ENCODE assay signal across 15 mouse cellular contexts in the genomic region with DNA sequence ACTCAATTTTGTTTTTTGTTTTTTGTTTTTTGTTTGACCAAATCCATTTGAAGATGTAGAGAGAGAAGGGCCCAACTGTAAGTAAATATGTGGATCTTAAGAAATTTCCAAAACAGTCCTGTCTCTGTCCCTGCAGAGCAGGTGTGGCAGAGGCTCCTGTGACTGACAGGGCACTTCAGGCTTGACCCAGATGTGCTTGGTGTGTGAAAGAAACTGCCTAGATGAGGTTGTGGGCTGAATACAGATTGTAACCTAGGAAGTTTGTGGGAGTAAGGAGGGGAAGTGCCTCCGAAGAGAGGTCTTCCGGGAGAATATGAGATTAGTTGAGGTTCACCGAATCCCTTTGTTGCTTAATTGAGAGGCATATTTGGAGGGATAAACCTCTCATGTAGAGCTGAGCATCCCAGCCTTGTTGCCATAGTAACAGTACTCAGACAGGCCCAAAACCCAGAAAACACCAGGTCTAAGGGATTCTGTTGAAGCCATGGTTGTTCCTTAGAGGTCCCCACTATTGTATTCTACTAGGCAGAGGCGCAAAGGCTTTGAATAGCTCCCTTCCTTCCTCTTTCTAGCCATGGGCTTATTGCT. TPM values are rescaled to one million over a fixed set of nuclear protein-coding genes. Genes with fewer than 3 reads are reported as not detected.
DNase-seq lines count a peak whose midpoint lies in the region; ATAC-seq and TF ChIP-seq lines count a peak whose summit lies in the region.
"Had no signal": no experiment of that assay in that cellular context is flagged by ENCODE, and none has a peak within 500 bp of the region (broad histone marks: within the 10 kb centered on the region; RNA-seq: fewer than 3 reads in every experiment).

No protein-coding gene starts in this region.

- no peak for TF ChIP-seq POLR2A in cerebellum, adult 2 months (IDR thresholded peaks at IDR 0.05; ENCODE audit: borderline replicate concordance, insufficient read depth, low read length)

- no peak overlapping the region for H3K4me2 ChIP-seq in forebrain, embryonic 11.5 days (ENCODE audit: low read depth, low read length, severe bottlenecking)
- no peak overlapping the region for H3K4me2 ChIP-seq in forebrain, embryonic 13.5 days
- no peak overlapping the region for H3K4me2 ChIP-seq in midbrain, embryonic 11.5 days
- no peak overlapping the region for H3K4me2 ChIP-seq in intestine, embryonic 15.5 days (replicated peaks)
- H3K4me2 ChIP-seq: liver, embryonic 12.5 days; neural tube, embryonic 13.5 days had no signal

- no peaks in the 10 kb centered on the region; the same call in 1 of the 2 replicates for H3K27me3 ChIP-seq in forebrain, embryonic 11.5 days (ENCODE audit: control insufficient read depth, insufficient read depth, low read length)
- no peaks in the 10 kb centered on the region for H3K27me3 ChIP-seq in forebrain, embryonic 13.5 days
- H3K27me3 ChIP-seq in midbrain, embryonic 11.5 days (ENCODE audit: control insufficient read depth, insufficient read depth, low read length), result peaks cover 21% of the 10 kb centered on the region
- no peaks in the 10 kb centered on the region for H3K27me3 ChIP-seq in intestine, embryonic 15.5 days (replicated peaks)
- H3K27me3 ChIP-seq in cerebellum, adult 2 months (ENCODE audit: control insufficient read depth, insufficient read depth, low read length), result no peaks in the 10 kb centered on the region
- H3K27me3 ChIP-seq: liver, embryonic 12.5 days; neural tube, embryonic 13.5 days had no signal

- no peak for DNase-seq in forebrain, embryonic 11.5 days (ENCODE audit: low spot score)
- peak; percentile 65 for DNase-seq in Muller cell, postnatal 12 days (ENCODE audit: inconsistent ontology term)
- DNase-seq in embryo, embryonic 9.5 days (ENCODE audit: extremely low spot score), result peak; percentile 56
- peak; percentile 93 for DNase-seq in midbrain, embryonic 11.5 days (ENCODE audit: low spot score, missing footprints)
- no peak for DNase-seq in cerebellum, adult 9-10 months
- no peak for DNase-seq in cerebellum, adult 2 months
- DNase-seq: cerebellum, postnatal 25 days; heart, postnatal 14 days; kidney, adult 18-20 months; kidney, postnatal 36 days; spleen, adult 18-20 months had no signal

- no peak for TF ChIP-seq CTCF in cerebellum, adult 2 months (IDR thresholded peaks at IDR 0.05; ENCODE audit: borderline replicate concordance, insufficient read depth, low read depth, low read length)

- no peak overlapping the region for H3K9ac ChIP-seq in forebrain, embryonic 11.5 days (ENCODE audit: low read length)
- no peak overlapping the region for H3K9ac ChIP-seq in forebrain, embryonic 13.5 days
- no peak overlapping the region for H3K9ac ChIP-seq in midbrain, embryonic 11.5 days (ENCODE audit: low read length)
- H3K9ac ChIP-seq in intestine, embryonic 15.5 days, result no peak overlapping the region
- H3K9ac ChIP-seq: liver, embryonic 12.5 days; neural tube, embryonic 13.5 days had no signal

- H3K27ac ChIP-seq in forebrain, embryonic 11.5 days (ENCODE audit: low read depth, low read length), result no peak overlapping the region
- H3K27ac ChIP-seq in forebrain, embryonic 13.5 days, result no peak overlapping the region
- no peak overlapping the region for H3K27ac ChIP-seq in midbrain, embryonic 11.5 days (ENCODE audit: low read depth, low read length)
- no peak overlapping the region for H3K27ac ChIP-seq in intestine, embryonic 15.5 days
- H3K27ac ChIP-seq in cerebellum, adult 2 months (ENCODE audit: insufficient read depth, low read length), result no peak overlapping the region
- H3K27ac ChIP-seq: liver, embryonic 12.5 days; neural tube, embryonic 13.5 days had no signal

- no peaks in the 10 kb centered on the region for H3K9me3 ChIP-seq in forebrain, embryonic 11.5 days (ENCODE audit: control insufficient read depth, low read length)
- H3K9me3 ChIP-seq in forebrain, embryonic 13.5 days (replicated peaks), result no peaks in the 10 kb centered on the region
- H3K9me3 ChIP-seq in midbrain, embryonic 11.5 days (ENCODE audit: control insufficient read depth, low read length), result no peaks in the 10 kb centered on the region
- H3K9me3 ChIP-seq in intestine, embryonic 15.5 days, result no peaks in the 10 kb centered on the region
- H3K9me3 ChIP-seq: liver, embryonic 12.5 days; neural tube, embryonic 13.5 days had no signal

- WGBS in forebrain, embryonic 11.5 days, result 7% methylated on average over 4 of the region's 4 CpGs
- 2% methylated on average over 4 of the region's 4 CpGs for WGBS in forebrain, embryonic 13.5 days
- 21% methylated on average over 4 of the region's 4 CpGs for WGBS in midbrain, embryonic 11.5 days
- 78% methylated on average over 4 of the region's 4 CpGs for WGBS in intestine, embryonic 15.5 days
- WGBS in cerebellum, adult 2 months, result 33% methylated on average over 4 of the region's 4 CpGs

- no peak overlapping the region for H3K4me3 ChIP-seq in forebrain, embryonic 11.5 days (ENCODE audit: low read depth, low read length)
- H3K4me3 ChIP-seq in forebrain, embryonic 13.5 days, result no peak overlapping the region
- H3K4me3 ChIP-seq in midbrain, embryonic 11.5 days (ENCODE audit: low read depth, low read length), result no peak overlapping the region
- H3K4me3 ChIP-seq in intestine, embryonic 15.5 days (replicated peaks), result no peak overlapping the region
- no peak overlapping the region for H3K4me3 ChIP-seq in cerebellum, adult 2 months (replicated peaks; ENCODE audit: insufficient read depth, low read depth, low read length)
- H3K4me3 ChIP-seq: liver, embryonic 12.5 days; neural tube, embryonic 13.5 days had no signal

- H3K4me1 ChIP-seq in forebrain, embryonic 11.5 days (replicated peaks; ENCODE audit: control insufficient read depth, insufficient read depth, low read length), result peaks cover 3% of the 10 kb centered on the region; the same call in 1 of the 2 replicates
- H3K4me1 ChIP-seq in forebrain, embryonic 13.5 days, result peaks cover 12% of the 10 kb centered on the region
- peaks cover 8% of the 10 kb centered on the region for H3K4me1 ChIP-seq in midbrain, embryonic 11.5 days (ENCODE audit: control insufficient read depth, insufficient read depth, low read length)
- no peaks in the 10 kb centered on the region for H3K4me1 ChIP-seq in intestine, embryonic 15.5 days (replicated peaks)
- H3K4me1 ChIP-seq in cerebellum, adult 2 months (ENCODE audit: control insufficient read depth, insufficient read depth, low read length), result no peaks in the 10 kb centered on the region
- H3K4me1 ChIP-seq: liver, embryonic 12.5 days had no signal

- ATAC-seq in forebrain, embryonic 11.5 days (replicated peaks; ENCODE audit: low FRiP score), result peak; percentile 55
- no peak for ATAC-seq in forebrain, embryonic 13.5 days
- ATAC-seq in midbrain, embryonic 11.5 days (ENCODE audit: low FRiP score), result peak; percentile 84
- no peak for ATAC-seq in intestine, embryonic 15.5 days
- ATAC-seq: liver, embryonic 12.5 days had no signal

- no peaks in the 10 kb centered on the region for H3K36me3 ChIP-seq in forebrain, embryonic 11.5 days (ENCODE audit: control insufficient read depth, insufficient read depth, low read length)
- no peaks in the 10 kb centered on the region for H3K36me3 ChIP-seq in forebrain, embryonic 13.5 days (ENCODE audit: poor library complexity, severe bottlenecking)
- no peaks in the 10 kb centered on the region for H3K36me3 ChIP-seq in midbrain, embryonic 11.5 days (ENCODE audit: control insufficient read depth, insufficient read depth, low read length)
- H3K36me3 ChIP-seq in intestine, embryonic 15.5 days, result no peaks in the 10 kb centered on the region
- H3K36me3 ChIP-seq: liver, embryonic 12.5 days; neural tube, embryonic 13.5 days had no signal

RNA-seq across cellular contexts. Expression of a gene that starts 27.5 kb away (rescaled TPM):
- polyA plus RNA-seq in forebrain, embryonic 11.5 days (2014; fragmentation: Nextera tagmentation; extraction: Ambion mirVana), result 3.9 and 4.7 TPM in 2 replicates
- polyA plus RNA-seq in forebrain, embryonic 13.5 days (2015; fragmentation: Nextera tagmentation; extraction: Ambion mirVana), result 3.7 TPM in 2 replicates
- polyA plus RNA-seq in midbrain, embryonic 11.5 days (2014; fragmentation: Nextera tagmentation; extraction: Ambion mirVana), result 6.9 TPM in 2 replicates
- 300 and 346 TPM in 2 replicates for polyA plus RNA-seq in intestine, embryonic 15.5 days (2015; fragmentation: Nextera tagmentation; extraction: Ambion mirVana)
- 6.3 and 6.5 TPM in 2 replicates for polyA plus RNA-seq in cerebellum, adult 2 months (2012; rRNA removed)

Comparison
In these comparisons a context has a peak if more than half of its experiments do, and no peak if none do; other contexts are left out.
1. ATAC-seq: peak in forebrain, embryonic 11.5 days (single experiment) and midbrain, embryonic 11.5 days (single experiment); none in forebrain, embryonic 13.5 days (single experiment) and intestine, embryonic 15.5 days (single experiment).
2. DNase-seq: peak in Muller cell, postnatal 12 days (single experiment), embryo, embryonic 9.5 days (single experiment) and midbrain, embryonic 11.5 days (single experiment); none in forebrain, embryonic 11.5 days (single experiment), cerebellum, adult 9-10 months (single experiment) and cerebellum, adult 2 months (0 of 2).
3. RNA of a gene that starts 27.5 kb away (polyA plus RNA-seq): 300 to 346 TPM in intestine, embryonic 15.5 days; 6.9 TPM in midbrain, embryonic 11.5 days, 6.3 to 6.5 TPM in cerebellum, adult 2 months, 3.9 to 4.7 TPM in forebrain, embryonic 11.5 days and 3.7 TPM in forebrain, embryonic 13.5 days; every median in the first group is over 10 times any median in the second.